Mouse (Mus musculus): Measurements from ENCODE around the gene Snx27.

Snx27 gene

GRCm38 (mm10) chr3:94478591-94479169 is 103.8 kb downstream of the Snx27 start:
- in situ Hi-C loops (cut with MboI; ENCODE audit: low sequenced_read_pairs) = no loop called here

DNA sequence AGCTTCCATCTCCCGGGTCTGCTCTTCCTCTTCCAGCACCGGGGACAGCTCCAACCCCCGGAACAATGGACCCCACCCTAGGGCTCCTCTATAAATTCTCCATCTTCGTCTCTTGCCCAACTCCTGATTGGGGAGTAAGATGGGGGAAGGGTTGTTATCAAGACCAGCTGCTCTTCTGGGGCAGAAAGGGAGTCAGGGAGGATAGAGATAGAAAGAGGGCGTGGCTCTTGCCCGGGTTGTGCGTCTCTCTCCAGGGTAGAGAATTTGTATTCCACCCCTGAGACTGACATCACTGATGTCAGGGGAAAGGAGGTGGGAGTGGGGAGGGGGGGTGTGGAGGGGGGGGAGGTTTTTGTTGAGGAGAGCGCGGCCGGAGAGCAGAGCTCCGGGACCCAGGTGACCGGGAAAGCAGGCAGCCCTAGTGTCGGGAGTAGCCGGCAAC is 104.5 kb downstream of the Snx27 start, which contains the start of gene Celf3:
Celf3 (plus strand) TSS at position 315 of the 442 bp plus-strand sequence.
- in situ Hi-C loops (cut with MboI; ENCODE audit: low sequenced_read_pairs) = no loop called here

DNA sequence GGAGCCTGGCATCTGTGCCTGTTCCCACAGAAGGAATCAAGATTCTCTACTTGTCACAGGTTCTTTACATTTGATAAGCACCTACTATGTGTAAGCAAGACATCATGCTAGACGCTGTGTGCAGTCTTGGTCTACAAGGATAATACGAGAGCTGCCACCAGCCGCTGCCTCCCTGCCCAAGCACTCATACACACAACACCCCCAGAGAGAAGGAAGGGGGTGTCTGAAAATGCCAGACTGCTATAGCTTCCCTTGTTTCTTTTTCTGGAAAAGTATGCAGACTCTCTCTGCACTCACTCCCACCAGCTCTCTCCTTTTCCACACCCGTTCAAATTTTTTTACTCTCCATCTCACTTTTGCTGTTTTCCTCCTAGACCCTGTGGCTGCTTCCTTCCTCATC is 105.1 kb downstream of the Snx27 start:
- in situ Hi-C loops (cut with MboI; ENCODE audit: low sequenced_read_pairs) = no loop called here

DNA sequence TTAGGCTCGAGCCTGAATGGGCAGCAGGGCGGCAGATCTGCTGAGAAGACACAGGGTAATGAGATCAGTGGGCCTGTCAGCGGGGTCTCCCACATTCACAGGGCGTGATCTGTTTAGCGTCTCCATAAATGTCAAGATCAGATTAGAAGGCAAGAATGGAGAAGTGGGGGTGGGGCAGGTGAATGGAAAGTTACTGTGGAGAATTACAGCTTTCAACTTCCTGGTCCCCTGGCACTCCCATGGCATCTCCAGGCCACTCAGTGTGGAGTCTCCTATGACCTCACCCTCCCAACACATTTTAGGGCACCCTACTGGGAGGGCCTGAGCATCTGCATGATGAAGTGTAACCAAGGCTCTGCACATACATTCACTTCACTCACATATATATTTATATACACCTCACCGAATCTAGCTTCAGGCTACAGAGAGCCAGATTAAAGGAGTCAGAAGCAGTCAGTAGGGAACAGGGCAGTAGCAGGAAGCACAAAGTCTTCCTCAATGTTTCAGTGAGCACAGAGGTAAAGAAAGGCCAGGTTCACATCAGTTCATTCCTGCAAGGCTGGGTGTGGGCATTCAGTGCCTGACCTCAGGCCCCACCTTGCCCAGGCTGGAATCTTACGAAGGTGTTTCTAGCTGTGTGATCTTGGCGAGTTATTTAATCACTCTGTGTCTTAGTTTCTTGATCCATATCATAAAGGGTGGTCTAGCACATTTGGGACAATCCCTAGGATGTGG is 106.0 kb downstream of the Snx27 start:
- in situ Hi-C loops (cut with MboI; ENCODE audit: low sequenced_read_pairs) = no loop called here

DNA sequence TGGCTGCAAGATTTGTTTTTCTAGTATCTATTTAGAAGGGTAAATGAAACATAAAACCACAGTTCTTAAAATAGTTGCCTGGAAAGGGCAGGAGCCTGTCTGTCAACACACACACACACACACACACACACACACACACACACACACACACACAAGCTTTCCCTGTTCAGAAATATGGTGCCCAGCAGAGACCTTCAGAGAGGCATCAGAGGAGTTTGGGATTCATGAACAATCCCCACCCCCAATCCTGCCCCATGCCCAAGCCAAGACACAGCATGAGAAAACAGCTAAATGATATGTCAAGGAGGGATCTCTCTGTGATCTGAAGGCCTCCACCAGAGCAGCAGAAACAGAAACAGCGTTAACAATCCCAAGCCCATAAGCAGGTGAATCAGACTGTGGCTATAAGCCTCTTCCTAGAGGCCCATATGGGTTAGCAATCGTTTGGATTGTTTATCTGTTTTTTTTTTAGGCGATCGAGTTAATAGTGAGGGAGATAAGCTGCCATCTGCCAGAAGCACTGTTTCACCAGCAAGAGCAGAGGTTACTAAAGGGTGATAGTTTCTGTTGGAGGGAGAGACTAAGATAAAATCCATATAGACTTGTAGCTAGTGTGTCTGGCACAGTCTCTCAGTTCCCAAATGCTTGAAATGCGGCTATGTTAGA is 108.8 kb downstream of the Snx27 start:
- in situ Hi-C loops (cut with MboI; ENCODE audit: low sequenced_read_pairs) = loop anchor here (25.0 kb wide), 1 partner anchor 364 kb away; the partner anchor contains the start of gene Pogz

DNA sequence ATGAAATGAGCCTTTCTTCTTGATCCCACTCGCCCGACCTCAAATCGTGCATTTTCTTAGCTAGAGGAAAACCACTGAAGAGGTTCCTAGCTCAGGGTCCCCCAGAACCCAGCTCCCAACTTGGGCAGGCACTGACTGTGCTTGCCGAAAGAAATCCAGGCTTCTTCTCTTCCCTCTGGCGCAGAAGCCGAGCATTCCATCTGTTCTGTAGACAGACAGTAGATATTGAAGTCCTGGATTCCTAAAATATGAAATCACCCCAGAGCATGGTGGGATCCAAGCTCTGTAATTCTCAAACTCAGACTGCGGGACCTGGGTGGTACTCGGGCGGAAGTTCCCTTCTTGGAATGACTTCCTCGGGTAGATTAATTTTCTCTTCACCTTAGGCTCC is 109.4 kb downstream of the Snx27 start:
- in situ Hi-C loops (cut with MboI; ENCODE audit: low sequenced_read_pairs) = loop anchor here (25.0 kb wide), 1 partner anchor 364 kb away; the partner anchor contains the start of gene Pogz

GRCm38 (mm10) chr3:94472447-94473114 is 109.9 kb downstream of the Snx27 start:
- in situ Hi-C loops (cut with MboI; ENCODE audit: low sequenced_read_pairs) = loop anchor here (25.0 kb wide), 1 partner anchor 365 kb away; the partner anchor contains the start of gene Pogz

DNA sequence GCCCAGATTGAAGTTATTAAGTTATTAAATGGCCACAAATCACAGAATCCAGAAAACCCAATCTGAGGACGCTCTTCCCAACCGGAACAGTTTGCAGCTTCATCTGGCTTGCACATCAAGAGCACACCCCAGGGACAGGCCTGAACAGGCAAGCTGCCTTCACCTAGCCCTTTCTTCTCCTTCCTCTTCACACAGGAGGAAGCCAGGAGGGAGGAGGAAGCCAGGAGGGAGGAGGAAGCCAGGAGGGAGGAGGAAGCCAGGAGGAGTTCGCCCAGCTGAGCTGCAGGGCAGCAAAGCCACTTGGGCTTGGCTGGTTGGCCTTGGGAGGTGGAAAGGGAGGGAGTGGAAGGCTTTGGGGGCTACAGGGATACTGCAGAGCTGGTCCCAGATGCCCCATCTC is 113.6 kb downstream of the Snx27 start:
- in situ Hi-C loops (cut with MboI; ENCODE audit: low sequenced_read_pairs) = loop anchor here (25.0 kb wide), 1 partner anchor 368 kb away; the partner anchor contains the start of gene Pogz

GRCm38 (mm10) chr3:94465632-94466430 is 116.7 kb downstream of the Snx27 start:
- in situ Hi-C loops (cut with MboI; ENCODE audit: low sequenced_read_pairs) = loop anchor here (25.0 kb wide), 1 partner anchor 371 kb away; the partner anchor contains the start of gene Pogz

DNA sequence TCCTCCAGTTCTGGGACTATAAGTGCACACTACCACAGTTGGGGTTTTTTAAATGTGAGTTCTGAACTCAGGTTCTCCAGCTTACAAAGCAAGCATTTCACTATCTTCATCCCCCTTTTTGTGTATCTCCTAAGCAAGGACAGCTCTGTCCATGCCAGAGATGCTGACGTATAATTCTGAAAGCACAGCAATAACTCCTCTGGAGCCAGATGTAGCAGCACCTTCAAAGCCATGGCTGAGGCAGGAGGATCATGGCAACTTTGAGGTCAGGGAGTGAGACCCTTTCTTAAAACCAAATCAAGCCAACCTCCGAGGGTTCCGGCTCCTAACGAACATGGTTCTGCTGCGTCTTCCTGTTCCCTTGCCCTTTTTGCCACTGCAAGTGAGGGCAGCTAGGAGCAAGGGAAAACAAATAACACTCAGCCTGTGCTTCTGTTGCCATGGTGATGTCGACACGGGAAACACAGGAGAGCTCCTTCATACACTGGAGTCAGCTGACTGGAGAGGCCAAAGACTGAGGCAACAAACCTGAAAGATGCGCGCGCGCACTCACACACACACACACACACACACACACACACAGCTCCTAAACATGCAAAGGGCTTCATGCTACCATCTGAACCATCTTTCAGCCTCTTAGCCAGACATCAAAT is 118.5 kb downstream of the Snx27 start:
- in situ Hi-C loops (cut with MboI; ENCODE audit: low sequenced_read_pairs) = loop anchor here (25.0 kb wide), 1 partner anchor 373 kb away; the partner anchor contains the start of gene Pogz

DNA sequence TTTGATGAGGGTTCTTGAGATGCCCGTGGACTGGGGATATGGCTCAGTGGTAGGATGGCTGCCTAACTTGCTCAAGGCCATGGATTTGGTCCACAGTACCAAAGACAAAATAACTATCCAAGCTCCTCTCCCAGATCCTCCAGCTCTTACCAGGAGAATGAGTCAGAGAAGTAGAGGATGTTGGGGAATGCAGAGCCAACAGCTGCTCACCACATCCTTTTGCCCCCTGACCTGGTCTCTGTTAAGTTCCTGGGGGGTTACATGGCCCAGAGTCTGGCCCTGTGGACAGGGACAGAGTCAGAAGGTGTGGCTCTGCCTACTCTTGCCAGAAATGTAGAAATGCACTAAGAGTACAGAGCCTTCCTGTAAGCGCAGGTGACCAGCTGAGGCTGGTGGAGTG is 122.7 kb downstream of the Snx27 start:
- in situ Hi-C loops (cut with MboI; ENCODE audit: low sequenced_read_pairs) = loop anchor here (25.0 kb wide), 1 partner anchor 377 kb away; the partner anchor contains the start of gene Pogz

DNA sequence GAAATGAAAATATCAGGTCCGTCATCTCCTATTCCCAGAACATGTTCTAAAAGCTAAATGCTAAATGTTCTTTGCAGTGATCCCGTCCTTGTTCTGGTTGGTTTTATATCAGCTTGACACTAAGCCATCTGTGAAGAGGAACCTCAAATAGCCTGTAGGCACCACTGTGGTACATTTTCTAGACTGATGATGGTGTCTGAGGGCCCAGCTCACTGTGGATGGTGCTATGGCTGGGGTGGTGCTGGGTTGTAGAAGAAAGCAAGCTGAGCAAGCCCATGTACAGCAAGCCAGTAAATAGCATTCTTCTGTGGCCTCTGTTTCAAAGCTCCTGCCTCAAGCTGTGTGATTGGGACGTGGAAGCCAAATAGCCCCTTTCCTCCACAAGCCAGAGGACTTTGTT is 125.5 kb downstream of the Snx27 start:
- in situ Hi-C loops (cut with MboI; ENCODE audit: low sequenced_read_pairs) = loop anchor here (25.0 kb wide), 1 partner anchor 380 kb away; the partner anchor contains the start of gene Pogz

- in situ Hi-C loops (cut with MboI; ENCODE audit: low sequenced_read_pairs) = loop anchor here (25.0 kb wide), 1 partner anchor 381 kb away; the partner anchor contains the start of gene Pogz
Observed at GRCm38 (mm10) chr3:94456529-94457000, 126.0 kb downstream of the Snx27 start.

DNA sequence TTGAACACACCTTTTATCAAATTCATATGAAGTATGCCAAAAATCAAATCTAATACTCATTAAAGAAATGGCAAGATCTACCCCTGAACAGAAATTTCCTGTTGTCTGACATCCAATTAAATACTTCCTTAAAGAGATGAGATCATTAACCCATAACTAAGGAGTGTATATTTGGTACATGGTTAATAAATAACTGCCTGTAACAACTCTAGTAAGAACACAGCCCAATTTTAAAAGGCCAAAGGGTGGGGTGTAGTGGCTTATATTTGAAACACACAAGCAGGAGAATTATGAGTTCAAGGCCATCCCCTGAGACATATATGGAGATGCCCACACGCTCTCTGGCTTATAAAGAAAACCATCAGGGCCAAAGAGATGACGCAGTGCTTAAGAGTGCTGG is 133.1 kb downstream of the Snx27 start:
- in situ Hi-C loops (cut with MboI; ENCODE audit: low sequenced_read_pairs) = loop anchor here (10.0 kb wide), 1 partner anchor 75 kb away; the partner anchor contains the start of gene Rorc

All from CH12F3 (cell line).